Mouse (Mus musculus): ENCODE data around the gene 2900092C05Rik. TPM values are rescaled to one million over a fixed set of nuclear protein-coding genes. Genes with fewer than 3 reads are reported as not detected.

2900092C05Rik gene
- polyA plus RNA-seq, 1 experiment from 2014 or later: not detected

Other genes with a start within 250 kb of the 2900092C05Rik start
- not detected in 2 replicates for gene Vmn1r81, start 244.2 kb upstream of the 2900092C05Rik start, polyA plus RNA-seq (2014; fragmentation: Nextera tagmentation; extraction: Ambion mirVana)
- not detected in 2 replicates for gene Vmn1r82, start 212.1 kb upstream of the 2900092C05Rik start, polyA plus RNA-seq (2014; fragmentation: Nextera tagmentation; extraction: Ambion mirVana)
- not detected in 2 replicates for gene Vmn1r83, start 183.0 kb upstream of the 2900092C05Rik start, polyA plus RNA-seq (2014; fragmentation: Nextera tagmentation; extraction: Ambion mirVana)
- not detected in 2 replicates for gene Vmn1r84, start 143.2 kb upstream of the 2900092C05Rik start, polyA plus RNA-seq (2014; fragmentation: Nextera tagmentation; extraction: Ambion mirVana)
- 10.1 and 13.6 TPM in 2 replicates for gene Zfp551, start 89.8 kb upstream of the 2900092C05Rik start, polyA plus RNA-seq (2014; fragmentation: Nextera tagmentation; extraction: Ambion mirVana)
- gene Zfp606, start 34.2 kb upstream of the 2900092C05Rik start, polyA plus RNA-seq (2014; fragmentation: Nextera tagmentation; extraction: Ambion mirVana): 54.6 and 66.4 TPM in 2 replicates
- gene Vmn2r53, start 96.3 kb downstream of the 2900092C05Rik start, polyA plus RNA-seq (2014; fragmentation: Nextera tagmentation; extraction: Ambion mirVana): 0.01 TPM in 1 of 2 replicates, not detected in the other
- gene Vmn2r54, start 127.8 kb downstream of the 2900092C05Rik start, polyA plus RNA-seq (2014; fragmentation: Nextera tagmentation; extraction: Ambion mirVana): not detected in 2 replicates
- gene Vmn2r55, start 172.5 kb downstream of the 2900092C05Rik start, polyA plus RNA-seq (2014; fragmentation: Nextera tagmentation; extraction: Ambion mirVana): not detected in 2 replicates
- not detected in 2 replicates for gene Vmn2r56, start 222.5 kb downstream of the 2900092C05Rik start, polyA plus RNA-seq (2014; fragmentation: Nextera tagmentation; extraction: Ambion mirVana)

All from midbrain, embryonic 14.5 days (tissue).